Mouse (Mus musculus): ENCODE measurements around the gene Wdr54. TPM values are rescaled to one million over a fixed set of nuclear protein-coding genes. Genes with fewer than 3 reads are reported as not detected.

The Wdr54 gene
- polyA plus RNA-seq, 1 experiment from 2014 or later: 20.8 TPM

DNA sequence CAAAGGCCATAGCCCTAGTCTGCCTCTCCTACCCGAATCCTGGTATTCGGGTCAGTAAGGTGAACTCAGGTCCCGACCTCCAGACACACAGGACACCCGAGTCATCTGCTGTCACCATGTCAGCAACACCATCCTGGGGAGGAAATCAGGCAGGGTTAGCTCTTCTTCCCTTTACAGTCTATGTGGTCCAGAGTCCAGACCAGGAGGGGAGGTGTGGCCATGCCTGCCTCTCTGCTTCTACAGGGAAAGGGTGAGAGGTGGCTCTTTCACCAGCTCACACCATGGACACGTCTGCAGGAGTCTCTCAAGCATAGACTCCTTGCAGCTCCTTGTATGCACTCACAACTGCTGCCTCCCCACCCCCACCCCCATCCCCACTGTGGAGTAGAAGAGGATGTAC, 2.7 kb downstream of the Wdr54 start:
- no peak for ATAC-seq (replicated peaks)
- H3K9me3 ChIP-seq: no peaks in the 10 kb centered on the region
- 79% methylated on average over 5 of the region's 5 CpGs for WGBS
- no peak overlapping the region for H3K9ac ChIP-seq
- no peaks in the 10 kb centered on the region; the same call in 1 of the 2 replicates for H3K36me3 ChIP-seq (replicated peaks)
- H3K27me3 ChIP-seq (replicated peaks): no peaks in the 10 kb centered on the region
- H3K27ac ChIP-seq: no peak overlapping the region
- no peak overlapping the region for H3K4me2 ChIP-seq
- H3K4me1 ChIP-seq: peaks cover 24% of the 10 kb centered on the region
- H3K4me3 ChIP-seq: no peak overlapping the region

DNA sequence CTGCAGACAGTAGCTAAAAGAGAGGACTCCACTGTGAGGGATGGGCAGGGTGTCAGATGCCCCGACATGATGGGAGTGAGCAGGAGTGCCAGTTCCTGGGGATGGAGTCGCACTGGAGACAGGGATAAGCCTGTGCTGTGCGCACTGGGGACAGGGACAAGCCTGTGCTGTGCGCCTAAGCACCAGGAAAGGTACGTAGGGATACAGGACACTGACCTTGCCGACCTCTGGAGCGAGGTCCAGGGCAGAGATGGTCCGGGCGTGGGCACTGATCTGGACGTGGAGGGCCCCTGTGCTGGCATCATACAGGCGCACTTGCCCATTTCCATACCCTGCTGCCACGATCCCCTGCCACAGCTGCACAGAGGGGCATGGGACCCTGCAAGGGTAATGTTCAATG, 3.2 kb downstream of the Wdr54 start:
- H3K4me3 ChIP-seq: no peak overlapping the region
- no peaks in the 10 kb centered on the region for H3K27me3 ChIP-seq (replicated peaks)
- no peak for ATAC-seq (replicated peaks)
- H3K4me2 ChIP-seq: no peak overlapping the region
- 87% methylated on average over 12 of the region's 12 CpGs for WGBS
- H3K36me3 ChIP-seq (replicated peaks): no peaks in the 10 kb centered on the region; the same call in 1 of the 2 replicates
- no peak overlapping the region for H3K9ac ChIP-seq
- H3K9me3 ChIP-seq: no peaks in the 10 kb centered on the region
- H3K27ac ChIP-seq: no peak overlapping the region
- H3K4me1 ChIP-seq: peaks cover 24% of the 10 kb centered on the region

DNA sequence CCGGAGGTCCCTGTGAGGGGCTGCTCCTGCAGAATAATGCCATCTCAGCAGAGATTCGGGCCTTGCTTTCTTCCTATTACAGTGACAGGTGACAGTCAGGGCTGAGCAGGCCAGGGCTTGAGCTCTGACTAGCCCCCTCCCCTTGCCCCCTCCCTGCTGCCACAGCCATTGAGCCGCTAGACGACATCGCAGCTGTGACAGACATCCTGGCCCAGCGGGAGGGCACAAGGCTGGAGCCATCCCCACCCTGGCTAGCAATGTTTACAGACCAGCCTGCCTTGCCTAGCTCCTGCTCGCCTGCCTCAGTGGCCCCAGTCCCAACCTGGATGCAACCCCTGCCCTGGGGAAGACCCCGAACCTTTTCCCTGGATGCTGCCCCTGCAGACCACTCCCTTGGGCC, 4.5 kb downstream of the Wdr54 start:
- no peak overlapping the region for H3K27ac ChIP-seq
- H3K4me2 ChIP-seq: no peak overlapping the region
- no peaks in the 10 kb centered on the region; the same call in 1 of the 2 replicates for H3K36me3 ChIP-seq (replicated peaks)
- ATAC-seq (replicated peaks): no peak
- H3K9me3 ChIP-seq: no peaks in the 10 kb centered on the region
- no peak overlapping the region for H3K4me3 ChIP-seq
- H3K27me3 ChIP-seq (replicated peaks): no peaks in the 10 kb centered on the region
- peaks cover 22% of the 10 kb centered on the region for H3K4me1 ChIP-seq
- no peak overlapping the region for H3K9ac ChIP-seq
- WGBS: 20% methylated on average over 8 of the region's 8 CpGs

DNA sequence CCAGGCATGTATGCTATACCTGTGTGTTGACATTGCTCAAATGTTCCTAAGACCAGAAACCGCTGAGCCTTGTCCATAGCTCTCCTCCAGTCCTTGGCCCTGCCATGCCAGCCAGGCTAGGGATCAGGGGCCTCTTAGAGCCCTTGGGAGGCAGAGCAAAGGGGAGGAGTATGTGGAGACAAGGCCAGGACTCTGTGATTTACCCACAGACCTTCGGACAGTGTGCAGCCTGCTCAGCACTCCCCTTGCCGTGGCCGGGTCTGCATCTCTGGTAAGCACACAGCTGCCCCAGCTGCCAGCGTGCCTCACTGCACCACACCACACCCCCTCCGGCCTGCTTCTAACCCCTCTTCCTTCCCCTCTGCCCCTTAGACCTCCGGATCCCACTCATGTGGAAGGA, 8.9 kb downstream of the Wdr54 start:
- Histone ChIP-seq H3K27ac (no peak overlapping the region), H3K4me3 (no peak overlapping the region), H3K9me3 (no peaks in the 10 kb centered on the region), H3K4me1 (peaks cover 8% of the 10 kb centered on the region; the same call in 1 of the 2 replicates), H3K27me3 (replicated peaks) (no peaks in the 10 kb centered on the region), H3K4me2 (no peak overlapping the region), H3K36me3 (replicated peaks) (no peaks in the 10 kb centered on the region), H3K9ac (no peak overlapping the region)
- 62% methylated on average over 7 of the region's 7 CpGs for WGBS
- ATAC-seq (replicated peaks): no peak

DNA sequence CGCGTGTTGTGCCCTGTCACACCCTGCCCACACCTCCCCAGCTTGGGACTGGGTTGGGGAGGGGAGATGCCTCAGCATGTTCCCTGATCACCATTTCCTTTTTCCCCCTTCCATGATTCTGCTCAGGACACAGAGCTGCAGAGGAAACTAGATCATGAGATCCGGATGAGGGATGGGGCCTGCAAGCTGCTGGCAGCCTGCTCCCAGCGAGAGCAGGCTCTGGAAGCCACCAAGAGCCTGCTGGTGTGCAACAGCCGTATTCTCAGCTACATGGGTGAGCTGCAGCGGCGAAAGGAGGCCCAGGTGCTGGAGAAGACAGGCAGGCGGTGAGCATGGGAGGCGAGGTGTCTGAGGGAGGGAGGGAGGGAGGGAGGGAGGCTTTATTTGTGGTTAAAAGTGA, 10.4 kb downstream of the Wdr54 start:
- Histone ChIP-seq H3K9ac (no peak overlapping the region), H3K4me1 (peaks cover 8% of the 10 kb centered on the region), H3K36me3 (replicated peaks) (no peaks in the 10 kb centered on the region), H3K4me3 (no peak overlapping the region), H3K27ac (no peak overlapping the region), H3K9me3 (no peaks in the 10 kb centered on the region), H3K4me2 (no peak overlapping the region), H3K27me3 (replicated peaks) (no peaks in the 10 kb centered on the region)
- no peak for ATAC-seq (replicated peaks)
- 76% methylated on average over 9 of the region's 9 CpGs for WGBS

DNA sequence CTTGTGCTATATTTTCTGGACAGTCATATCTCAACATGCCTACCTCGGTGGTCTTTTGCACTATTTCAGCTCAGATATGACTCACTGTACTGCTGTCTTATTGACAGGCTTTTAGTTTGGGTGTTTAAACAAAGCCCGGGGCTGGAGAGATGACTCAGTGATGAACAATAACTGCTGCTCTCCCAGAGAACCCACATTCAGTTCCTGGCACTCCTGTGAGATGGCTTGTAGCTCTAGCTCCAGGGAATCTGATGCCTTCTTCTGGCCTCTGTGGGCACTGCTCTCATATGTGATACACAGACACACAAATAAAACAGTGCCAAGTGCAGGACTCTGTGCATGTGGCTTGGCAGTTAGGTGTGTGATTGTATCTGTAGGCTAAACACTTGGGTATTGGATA, 11.0 kb downstream of the Wdr54 start:
- H3K27me3 ChIP-seq (replicated peaks): no peaks in the 10 kb centered on the region
- no peak overlapping the region for H3K9ac ChIP-seq
- no peak overlapping the region for H3K27ac ChIP-seq
- no peak overlapping the region for H3K4me3 ChIP-seq
- H3K9me3 ChIP-seq: no peaks in the 10 kb centered on the region
- ATAC-seq (replicated peaks): no peak
- H3K4me1 ChIP-seq: peaks cover 8% of the 10 kb centered on the region
- H3K4me2 ChIP-seq: no peak overlapping the region
- H3K36me3 ChIP-seq (replicated peaks): no peaks in the 10 kb centered on the region
- WGBS: 84% methylated on average over 2 of the region's 2 CpGs

DNA sequence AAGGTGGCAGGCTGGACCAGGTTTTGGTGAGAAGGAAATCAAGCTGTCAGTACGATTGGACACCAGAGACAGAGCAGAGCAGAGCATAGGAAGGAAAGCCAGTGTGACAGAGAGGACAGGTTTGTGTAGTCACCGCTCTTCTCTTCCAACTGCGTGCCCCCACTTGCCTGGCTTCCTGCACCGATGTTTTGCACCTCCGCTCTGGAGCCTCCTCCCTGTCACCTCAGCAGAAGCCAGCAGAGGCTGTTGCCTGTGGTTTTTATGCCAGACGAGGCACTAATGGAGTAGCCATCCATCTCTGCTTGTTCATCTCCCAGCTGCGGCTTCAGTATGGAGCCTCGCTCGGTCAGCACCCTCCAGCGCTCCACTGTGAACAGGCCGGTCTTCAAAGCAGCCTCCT, 13.3 kb downstream of the Wdr54 start:
- ATAC-seq (replicated peaks): no peak
- H3K9ac ChIP-seq: no peak overlapping the region
- no peaks in the 10 kb centered on the region for H3K9me3 ChIP-seq
- peaks cover 15% of the 10 kb centered on the region for H3K4me1 ChIP-seq
- WGBS: 57% methylated on average over 11 of the region's 11 CpGs
- no peaks in the 10 kb centered on the region for H3K36me3 ChIP-seq (replicated peaks)
- H3K4me3 ChIP-seq: no peak overlapping the region
- H3K27me3 ChIP-seq (replicated peaks): no peaks in the 10 kb centered on the region
- H3K27ac ChIP-seq: no peak overlapping the region
- H3K4me2 ChIP-seq: peak overlapping the region; percentile 53; the same call in 1 of the 2 replicates

DNA sequence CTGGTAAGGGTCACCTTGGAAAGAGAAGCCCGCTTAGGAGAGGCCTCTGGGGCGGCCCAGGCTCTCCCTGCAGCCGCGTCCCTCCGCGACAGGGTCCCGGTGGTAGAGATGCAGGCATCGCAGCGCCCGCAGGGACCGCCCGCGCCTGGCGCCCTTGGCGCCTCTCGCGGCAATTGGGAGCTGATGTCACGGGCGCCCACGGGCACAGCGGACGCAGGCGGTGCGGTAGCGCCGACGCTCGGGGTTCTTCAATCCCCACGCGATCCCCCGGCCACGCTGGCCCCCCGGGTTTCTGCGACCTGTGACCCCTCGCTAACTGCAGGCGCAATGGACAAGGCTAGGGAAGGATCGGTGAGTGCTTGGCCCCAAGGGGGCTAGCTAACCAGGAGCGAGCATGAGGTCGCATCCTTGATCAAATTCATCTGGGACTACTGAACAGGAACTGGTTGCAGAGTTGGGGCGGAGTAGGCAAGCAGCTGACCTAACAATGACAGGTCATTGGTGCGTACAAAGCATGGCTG, 13.9 kb downstream of the Wdr54 start:
- Histone ChIP-seq H3K4me3 (peak overlapping the region; percentile 28), H3K27ac (no peak overlapping the region), H3K4me2 (peak overlapping the region; percentile 53), H3K27me3 (replicated peaks) (no peaks in the 10 kb centered on the region), H3K9ac (peak overlapping the region; percentile 21), H3K4me1 (peaks cover 21% of the 10 kb centered on the region), H3K36me3 (replicated peaks) (no peaks in the 10 kb centered on the region), H3K9me3 (no peaks in the 10 kb centered on the region)
- ATAC-seq (replicated peaks): peak; percentile 22
- WGBS: 1% methylated on average over 41 of the region's 41 CpGs

DNA sequence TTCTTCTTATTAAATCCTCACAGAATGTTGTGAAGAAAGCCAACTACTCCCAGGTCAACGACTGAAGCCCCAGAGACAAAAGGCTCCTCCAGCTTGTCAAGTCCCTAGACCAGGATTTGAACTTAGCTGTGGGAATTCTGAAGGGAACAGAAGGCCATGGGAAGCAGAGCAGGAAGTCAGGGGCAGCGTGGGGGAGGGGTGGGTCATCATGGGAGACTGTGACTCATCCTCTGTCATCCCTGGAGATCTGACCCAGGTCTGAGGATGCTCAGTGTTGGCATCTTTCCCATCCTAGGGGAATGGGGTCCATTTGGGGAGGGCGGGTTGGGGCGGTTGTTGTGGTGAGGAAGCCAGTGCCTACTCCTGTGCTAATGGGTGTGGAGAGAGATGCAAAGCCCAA, 14.6 kb downstream of the Wdr54 start:
- Histone ChIP-seq H3K36me3 (replicated peaks) (no peaks in the 10 kb centered on the region), H3K4me3 (peak overlapping the region; percentile 28; the same call in 1 of the 2 replicates), H3K27me3 (replicated peaks) (0 out of 2 replicates have a peak, but pooled peaks cover 2% of the 10 kb centered on the region), H3K9ac (peak overlapping the region; percentile 21; the same call in 1 of the 2 replicates), H3K4me1 (peaks cover 28% of the 10 kb centered on the region), H3K9me3 (no peaks in the 10 kb centered on the region), H3K4me2 (peak overlapping the region; percentile 53), H3K27ac (no peak overlapping the region)
- 40% methylated on average over 4 of the region's 4 CpGs for whole genome bisulfite sequencing
- ATAC-seq (replicated peaks): no peak

DNA sequence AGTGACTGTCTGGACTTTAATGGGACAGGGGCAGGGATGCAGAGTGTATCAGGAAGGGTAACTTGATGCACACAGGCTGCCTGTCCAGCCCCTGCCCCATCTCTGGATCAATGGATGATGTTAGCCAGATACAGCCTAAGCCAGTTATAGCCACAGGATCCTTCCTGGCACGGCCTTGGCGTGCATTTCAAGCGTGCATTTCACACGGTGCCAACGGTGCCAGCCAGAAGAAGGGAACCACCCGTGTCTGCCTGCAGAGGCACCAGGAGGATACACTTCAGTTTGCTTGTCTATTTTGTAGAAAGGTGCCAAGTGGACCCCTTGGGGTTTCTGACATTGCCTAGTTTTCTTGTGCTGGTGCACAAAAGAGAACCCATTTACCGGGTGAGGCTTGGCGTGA, 16.2 kb downstream of the Wdr54 start:
- Histone ChIP-seq H3K36me3 (replicated peaks) (no peaks in the 10 kb centered on the region), H3K4me2 (no peak overlapping the region), H3K4me3 (no peak overlapping the region), H3K27ac (no peak overlapping the region), H3K27me3 (replicated peaks) (peaks cover 6% of the 10 kb centered on the region; the same call in 1 of the 2 replicates), H3K9me3 (no peaks in the 10 kb centered on the region), H3K4me1 (peaks cover 38% of the 10 kb centered on the region), H3K9ac (no peak overlapping the region)
- ATAC-seq (replicated peaks): no peak
- 89% methylated on average over 8 of the region's 8 CpGs for WGBS

DNA sequence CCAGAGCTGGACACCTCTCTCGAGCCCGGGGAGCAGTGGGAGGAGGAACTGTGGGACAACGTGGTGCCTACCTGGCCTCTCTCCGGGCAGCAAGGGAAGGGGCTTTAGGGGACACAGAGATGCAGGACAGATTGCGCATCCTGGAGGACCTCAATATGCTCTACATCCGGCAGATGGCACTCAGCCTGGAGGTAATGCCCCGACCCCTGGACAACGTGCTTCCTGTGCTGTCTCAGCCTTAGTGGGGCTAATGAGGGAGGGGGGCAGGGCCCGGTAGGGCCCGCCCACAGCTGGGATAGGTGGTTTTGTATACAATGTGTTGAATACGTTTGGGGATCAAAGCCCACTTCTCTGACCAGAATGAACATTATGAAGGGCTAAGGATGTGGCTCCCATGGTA, 18.1 kb downstream of the Wdr54 start:
- ATAC-seq (replicated peaks): no peak; the same call in 1 of the 2 replicates
- 1% methylated on average over 11 of the region's 11 CpGs for WGBS
- Histone ChIP-seq H3K4me1 (peaks cover 38% of the 10 kb centered on the region), H3K9ac (no peak overlapping the region), H3K27ac (peak overlapping the region; percentile 76), H3K4me3 (peak overlapping the region; percentile 31), H3K9me3 (no peaks in the 10 kb centered on the region), H3K36me3 (replicated peaks) (no peaks in the 10 kb centered on the region), H3K4me2 (peak overlapping the region; percentile 49), H3K27me3 (replicated peaks) (peaks cover 9% of the 10 kb centered on the region; the same call in 1 of the 2 replicates)

DNA sequence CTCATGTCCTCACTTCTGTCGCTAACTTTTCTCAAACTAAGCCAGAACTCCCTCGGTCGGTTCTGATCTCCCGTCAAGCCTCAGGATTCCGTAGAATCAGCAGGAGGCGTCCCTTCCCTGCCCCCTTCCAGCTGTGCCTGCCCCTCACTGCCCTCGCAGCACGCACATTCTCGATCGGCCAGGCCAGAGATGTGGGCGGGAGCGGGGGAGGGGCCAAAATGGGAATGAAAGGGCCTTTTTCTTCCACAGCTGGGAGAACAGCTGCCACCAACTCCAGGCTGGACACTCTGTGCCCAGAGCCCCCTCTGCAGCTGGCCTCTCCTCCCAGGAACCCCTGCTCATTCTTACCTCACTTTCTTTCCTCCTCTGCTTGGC, 18.6 kb downstream of the Wdr54 start:
- ATAC-seq (replicated peaks): peak; percentile 24
- Histone ChIP-seq H3K4me3 (peak overlapping the region; percentile 31), H3K36me3 (replicated peaks) (no peaks in the 10 kb centered on the region), H3K27me3 (replicated peaks) (peaks cover 9% of the 10 kb centered on the region; the same call in 1 of the 2 replicates), H3K9ac (peak overlapping the region; percentile 4; the same call in 1 of the 2 replicates), H3K9me3 (no peaks in the 10 kb centered on the region), H3K4me1 (peaks cover 38% of the 10 kb centered on the region), H3K27ac (peak overlapping the region; percentile 76), H3K4me2 (peak overlapping the region; percentile 49)
- WGBS: 2% methylated on average over 12 of the region's 12 CpGs

DNA sequence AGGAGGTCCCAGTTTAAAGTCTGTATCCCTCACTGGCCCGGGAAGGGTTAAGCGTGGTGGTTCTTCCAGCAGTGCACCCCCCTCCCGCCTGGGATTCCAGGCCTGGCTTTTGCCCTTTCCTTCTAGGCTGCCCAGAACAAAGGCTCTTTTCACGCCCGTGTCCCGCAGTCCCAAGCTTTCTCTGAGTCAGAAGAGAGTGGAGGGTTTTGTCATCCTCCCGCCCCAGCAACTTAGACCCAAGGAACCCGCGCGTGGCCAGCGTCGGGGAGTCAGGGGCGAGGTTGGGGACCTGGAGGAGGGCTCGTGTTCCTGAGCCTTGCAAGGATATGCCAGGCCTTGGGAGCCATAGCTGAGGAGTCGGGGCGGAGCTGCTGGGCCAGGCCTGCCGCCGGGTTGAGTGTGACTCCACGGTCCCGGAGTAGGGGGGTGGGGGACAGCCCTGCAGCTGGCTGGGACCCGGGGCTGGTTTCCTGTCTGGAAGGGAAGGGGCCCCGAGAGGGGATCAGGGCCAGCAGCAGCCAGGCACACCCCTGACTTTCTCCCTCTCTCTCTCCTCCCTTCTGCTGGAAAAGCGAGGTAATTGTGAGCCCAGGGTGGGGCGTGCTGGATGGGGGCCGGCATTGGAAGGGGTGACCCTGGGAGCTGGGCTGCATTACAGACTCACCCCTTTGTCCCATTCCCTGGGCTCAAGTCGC, 19.2 kb downstream of the Wdr54 start:
- H3K4me2 ChIP-seq: peak overlapping the region; percentile 49
- no peaks in the 10 kb centered on the region for H3K36me3 ChIP-seq (replicated peaks)
- no peaks in the 10 kb centered on the region for H3K9me3 ChIP-seq
- H3K4me3 ChIP-seq: peak overlapping the region; percentile 31
- H3K27me3 ChIP-seq (replicated peaks): peaks cover 9% of the 10 kb centered on the region; the same call in 1 of the 2 replicates
- H3K27ac ChIP-seq: peak overlapping the region; percentile 76
- H3K9ac ChIP-seq: peak overlapping the region; percentile 4
- WGBS: under 1% methylated on average over 25 of the region's 26 CpGs
- peak; percentile 68 for ATAC-seq (replicated peaks)
- peaks cover 32% of the 10 kb centered on the region for H3K4me1 ChIP-seq

All from midbrain, embryonic 15.5 days (tissue).